Mouse (Mus musculus): ENCODE data around the gene Cenpa.
"Not testable (repeated sequence)": the region's sequence is repeated elsewhere in the genome, so short reads cannot be mapped to it uniquely, and the experiment has no call there.

Cenpa gene

DNA sequence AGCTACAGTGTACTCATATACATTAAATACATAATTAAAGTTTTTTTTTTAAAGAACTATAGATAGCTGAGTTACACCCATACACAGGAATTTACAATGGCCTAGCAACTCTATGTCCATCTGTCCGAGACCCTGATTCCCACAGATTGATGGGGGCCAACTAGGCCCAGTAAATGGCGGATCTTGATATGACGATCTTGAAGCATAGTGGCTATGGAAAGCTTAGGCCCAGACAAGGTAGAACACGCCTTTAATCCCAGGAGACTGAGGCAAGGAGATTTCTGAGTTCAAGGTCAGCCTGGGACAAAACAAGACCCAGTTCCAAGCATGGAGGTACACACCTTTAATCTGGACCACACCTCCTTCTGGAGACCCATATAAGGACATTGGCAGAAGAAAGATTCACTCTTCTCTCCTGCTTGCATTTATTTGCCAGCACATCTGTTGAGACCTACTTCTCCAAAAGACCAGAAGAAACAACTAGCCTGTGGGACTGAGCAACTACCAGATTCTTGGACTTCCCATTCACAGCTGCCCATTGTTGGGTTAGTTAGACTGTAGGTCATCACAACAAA lies 12.2 kb downstream of the Cenpa start:
- no peak for DNase-seq (ENCODE audit: low read depth, low spot score)
- Histone ChIP-seq H3K36me3 (ENCODE audit: control insufficient read depth, insufficient read depth, low read length, poor library complexity, severe bottlenecking) (peaks cover 5% of the 10 kb centered on the region), H3K27me3 (ENCODE audit: control insufficient read depth, insufficient read depth, low read length, poor library complexity, severe bottlenecking) (no peaks in the 10 kb centered on the region)

DNA sequence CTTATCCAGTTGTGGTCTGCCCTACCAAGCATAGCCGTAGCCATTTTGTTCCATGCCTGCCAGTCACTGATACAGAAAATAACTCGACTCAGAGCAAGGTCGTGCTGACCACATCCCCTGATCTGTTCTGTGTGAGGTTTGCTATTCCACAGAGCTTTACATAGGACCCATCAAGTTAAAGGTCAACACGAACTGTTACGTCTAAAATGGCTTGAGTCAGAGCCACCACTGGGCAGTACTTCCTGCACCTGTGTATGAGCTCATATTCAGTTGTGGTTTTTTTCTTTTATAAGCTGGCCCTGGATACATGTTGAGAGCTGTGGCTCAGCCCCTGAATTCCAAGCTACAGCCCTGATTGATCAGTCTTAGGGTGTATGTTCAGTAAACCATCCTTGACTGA lies 13.0 kb downstream of the Cenpa start:
- DNase-seq (ENCODE audit: low read depth, low spot score), result no peak
- H3K27me3 ChIP-seq (ENCODE audit: control insufficient read depth, insufficient read depth, low read length, poor library complexity, severe bottlenecking), result no peaks in the 10 kb centered on the region

DNA sequence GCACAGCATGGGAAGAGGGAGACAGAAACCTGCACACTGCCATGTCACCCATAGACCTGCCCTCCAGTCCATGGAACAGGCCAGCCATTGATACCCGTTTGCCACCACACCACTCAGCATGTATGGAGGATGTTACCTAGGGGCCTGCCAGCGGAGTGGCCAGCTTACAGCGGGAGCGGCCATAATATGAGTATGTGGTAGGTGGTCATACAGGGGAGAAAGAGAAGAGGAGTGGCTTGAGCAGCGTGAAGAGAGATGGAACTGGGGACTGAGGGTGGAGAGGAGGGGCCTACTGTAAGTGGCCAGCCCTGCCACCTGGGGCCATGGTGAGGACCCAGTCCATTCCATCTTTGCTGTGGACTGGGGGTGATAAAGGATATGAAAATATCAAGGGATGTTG lies 15.4 kb downstream of the Cenpa start:
- DNase-seq (ENCODE audit: low read depth, low spot score), result no peak
- no peaks in the 10 kb centered on the region for H3K36me3 ChIP-seq (ENCODE audit: control insufficient read depth, insufficient read depth, low read length, poor library complexity, severe bottlenecking)
- no peaks in the 10 kb centered on the region for H3K27me3 ChIP-seq (ENCODE audit: control insufficient read depth, insufficient read depth, low read length, poor library complexity, severe bottlenecking)

More for the DNA sequence above, 13.0 kb downstream of the Cenpa start:
- H3K36me3 ChIP-seq (ENCODE audit: control insufficient read depth, insufficient read depth, low read length, poor library complexity, severe bottlenecking), result no peaks in the 10 kb centered on the region; the same call in 1 of the 2 replicates

DNA sequence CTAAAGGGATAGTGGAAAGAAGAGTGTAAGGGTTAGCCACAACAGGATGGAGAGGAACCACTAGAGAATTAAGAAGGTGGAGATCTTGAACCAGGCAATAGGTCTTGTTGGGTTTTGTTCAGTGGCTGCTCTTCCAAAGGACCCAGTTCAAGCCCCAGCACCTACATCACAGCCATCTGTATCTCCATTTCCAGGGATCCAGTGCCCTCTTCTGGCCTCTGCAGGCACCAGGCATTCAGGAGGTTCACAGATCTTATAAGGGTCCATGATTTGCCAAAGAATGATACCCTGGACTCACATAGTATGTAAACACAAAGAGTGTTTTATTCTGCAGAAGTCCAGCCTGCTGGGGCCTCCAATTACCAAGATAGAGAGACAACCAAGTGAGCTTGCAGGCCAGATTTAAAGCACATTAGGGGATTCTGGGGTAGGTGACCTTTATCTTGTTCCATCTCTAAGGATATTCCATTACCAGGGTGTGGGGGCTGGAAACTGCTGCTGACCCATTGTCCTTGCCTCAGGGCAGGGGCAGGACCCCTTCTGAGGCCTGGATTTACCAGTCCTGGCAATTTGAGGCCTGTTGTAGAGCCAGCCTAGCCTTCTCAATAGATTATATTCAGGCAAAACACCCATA lies 16.5 kb downstream of the Cenpa start:
- Histone ChIP-seq H3K36me3 (ENCODE audit: control insufficient read depth, insufficient read depth, low read length, poor library complexity, severe bottlenecking) (no peaks in the 10 kb centered on the region), H3K27me3 (ENCODE audit: control insufficient read depth, insufficient read depth, low read length, poor library complexity, severe bottlenecking) (no peaks in the 10 kb centered on the region)
- DNase-seq (ENCODE audit: low read depth, low spot score), result peak; percentile 49

DNA sequence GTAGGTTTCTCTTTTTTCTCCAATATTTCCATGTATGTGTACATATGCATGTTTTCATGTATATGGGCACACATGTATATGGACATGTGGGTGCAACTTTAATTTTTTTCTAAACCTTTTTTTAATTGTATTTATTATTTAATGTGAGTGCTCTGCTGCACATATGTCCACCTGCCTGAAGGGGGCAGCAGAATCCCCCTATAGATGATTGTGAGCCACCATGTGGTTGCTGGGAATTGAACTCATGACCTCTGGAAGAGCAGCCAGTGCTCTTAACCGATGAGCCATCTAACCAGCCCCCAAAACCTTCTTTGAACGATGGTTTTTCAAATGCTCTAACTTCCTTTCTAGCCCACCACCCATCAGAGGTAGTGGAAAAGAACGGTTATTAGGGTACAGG lies 17.4 kb downstream of the Cenpa start:
- peak; percentile 33 for DNase-seq (ENCODE audit: low read depth, low spot score)
- Histone ChIP-seq H3K36me3 (ENCODE audit: control insufficient read depth, insufficient read depth, low read length, poor library complexity, severe bottlenecking) (no peaks in the 10 kb centered on the region), H3K27me3 (ENCODE audit: control insufficient read depth, insufficient read depth, low read length, poor library complexity, severe bottlenecking) (no peaks in the 10 kb centered on the region)

DNA sequence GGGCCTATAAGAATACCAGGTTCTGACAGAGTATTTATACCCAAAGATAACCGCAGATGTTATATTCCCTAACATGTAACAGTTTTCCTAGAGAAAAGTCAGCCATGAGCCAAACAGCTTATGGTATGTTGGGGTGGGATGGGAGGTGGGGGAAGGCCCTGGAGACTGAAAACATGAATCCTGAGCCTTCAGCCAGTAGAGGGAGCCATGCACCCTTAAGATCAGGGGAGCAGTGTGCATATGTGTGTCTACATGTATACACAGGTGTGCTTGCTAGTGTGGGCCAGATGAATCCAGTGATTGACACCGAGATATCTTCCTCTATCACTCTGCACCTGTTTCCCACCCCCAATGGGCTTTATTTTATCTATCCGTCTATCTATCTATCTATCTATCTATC lies 20.2 kb downstream of the Cenpa start:
- no peaks in the 10 kb centered on the region for H3K27me3 ChIP-seq (ENCODE audit: control insufficient read depth, insufficient read depth, low read length, poor library complexity, severe bottlenecking)
- DNase-seq (ENCODE audit: low read depth, low spot score), result peak; percentile 54
- no peaks in the 10 kb centered on the region for H3K36me3 ChIP-seq (ENCODE audit: control insufficient read depth, insufficient read depth, low read length, poor library complexity, severe bottlenecking)

DNA sequence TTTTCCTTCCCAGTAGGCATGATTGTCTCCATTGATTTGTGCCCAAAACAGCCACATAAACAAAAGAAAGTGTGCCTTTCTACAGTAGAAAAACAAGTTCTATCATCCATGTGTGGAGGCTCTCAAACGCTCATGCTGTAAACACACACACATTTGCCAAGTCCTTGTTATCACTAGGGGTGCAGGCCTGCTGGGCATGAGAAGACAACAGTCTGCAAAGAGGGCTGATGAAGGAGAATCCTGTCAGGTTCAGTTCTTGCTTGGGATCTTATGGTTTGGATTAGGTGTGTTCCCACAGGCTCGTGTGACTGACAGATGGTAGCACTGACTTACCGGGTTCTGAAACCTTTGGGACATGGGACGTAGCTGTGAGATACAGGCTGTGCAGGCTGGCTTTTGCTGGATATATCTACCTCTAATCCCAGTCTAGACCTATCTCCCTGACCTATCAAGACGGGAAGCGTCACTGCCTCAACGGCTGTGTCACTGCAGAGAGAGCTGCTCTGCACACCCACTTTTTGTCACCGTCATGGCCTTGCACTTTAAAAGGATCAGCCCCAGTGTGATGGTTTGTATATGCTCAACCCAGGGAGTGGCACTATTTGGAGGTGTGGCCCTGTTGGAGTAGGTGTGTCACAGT lies 33.9 kb downstream of the Cenpa start:
- DNase-seq (ENCODE audit: low read depth, low spot score), result no peak
- Histone ChIP-seq H3K27me3 (ENCODE audit: control insufficient read depth, insufficient read depth, low read length, poor library complexity, severe bottlenecking) (no peaks in the 10 kb centered on the region), H3K36me3 (ENCODE audit: control insufficient read depth, insufficient read depth, low read length, poor library complexity, severe bottlenecking) (no peaks in the 10 kb centered on the region)

DNA sequence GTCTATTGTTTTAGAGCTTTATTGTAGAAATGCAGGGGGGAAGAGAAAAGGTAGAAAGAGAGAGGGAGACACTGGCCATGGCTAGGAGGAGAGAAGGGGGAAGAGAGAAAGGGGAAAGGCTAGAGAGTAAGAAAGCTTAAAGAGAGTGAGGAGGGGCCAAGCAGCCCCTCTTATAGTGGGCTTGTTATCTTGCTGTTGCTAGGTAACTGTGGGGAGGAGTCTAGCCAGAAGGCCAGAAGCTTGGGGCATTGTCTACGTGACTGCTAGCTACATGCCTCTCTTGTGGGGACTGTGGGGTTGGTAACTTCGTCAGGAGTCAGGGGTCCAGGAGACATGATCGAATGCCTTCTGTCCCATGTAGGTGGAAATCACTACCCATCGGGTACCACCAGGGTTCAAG lies 34.8 kb downstream of the Cenpa start:
- H3K27me3 ChIP-seq (ENCODE audit: control insufficient read depth, insufficient read depth, low read length, poor library complexity, severe bottlenecking); DNase-seq (ENCODE audit: low read depth, low spot score); H3K36me3 ChIP-seq (ENCODE audit: control insufficient read depth, insufficient read depth, low read length, poor library complexity, severe bottlenecking): not testable (repeated sequence)

DNA sequence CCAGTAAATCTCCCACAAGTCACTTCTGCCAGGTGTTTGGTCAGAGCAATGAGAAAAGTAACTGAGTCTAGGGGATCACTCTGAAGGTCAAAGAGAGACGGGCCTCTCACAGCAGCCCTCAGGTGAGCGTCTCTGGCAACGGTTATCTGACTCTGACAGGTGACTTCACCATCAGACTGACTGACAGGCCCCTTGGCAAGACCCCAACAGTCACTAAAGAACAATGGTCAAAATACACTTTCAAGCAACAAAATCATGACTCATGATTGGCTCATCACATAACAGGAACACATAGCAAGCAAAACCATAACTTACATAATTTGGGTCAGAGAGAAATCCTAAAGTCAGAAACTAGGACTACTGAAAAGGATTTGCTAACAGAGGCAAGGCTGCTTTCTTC lies 35.3 kb downstream of the Cenpa start:
- Histone ChIP-seq H3K36me3 (ENCODE audit: control insufficient read depth, insufficient read depth, low read length, poor library complexity, severe bottlenecking) (no peaks in the 10 kb centered on the region), H3K27me3 (ENCODE audit: control insufficient read depth, insufficient read depth, low read length, poor library complexity, severe bottlenecking) (no peaks in the 10 kb centered on the region)
- DNase-seq (ENCODE audit: low read depth, low spot score), result no peak

DNA sequence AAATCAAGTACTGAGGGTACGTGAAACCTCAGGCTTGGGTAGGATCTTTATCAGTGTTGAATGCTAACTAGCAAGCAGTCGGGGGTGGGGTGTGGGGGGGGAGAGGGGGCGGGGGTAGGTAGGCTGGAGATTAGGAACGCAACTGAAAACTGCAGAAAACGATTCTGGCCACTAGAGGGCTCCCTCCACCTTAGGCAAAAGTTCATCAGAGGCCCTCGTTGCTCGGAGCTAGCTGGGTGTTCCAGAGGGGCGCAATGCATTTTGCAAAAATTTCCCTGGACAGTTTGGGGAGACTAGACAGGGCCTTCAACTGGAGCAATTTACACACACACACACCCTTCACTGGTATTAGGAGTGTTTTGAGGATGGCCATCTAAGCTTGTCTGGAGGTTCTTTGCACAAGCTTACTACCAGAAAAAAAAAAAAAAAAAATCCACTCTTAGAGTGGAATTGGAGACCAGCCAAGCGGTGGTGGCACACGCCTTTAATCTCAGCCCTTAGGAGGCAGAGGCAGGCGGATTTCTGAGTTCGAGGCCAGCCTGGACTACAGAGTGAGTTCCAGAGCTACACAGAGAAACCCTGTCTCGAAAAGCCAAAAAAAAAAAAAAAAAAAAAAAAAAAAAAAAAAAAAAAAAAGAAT lies 43.3 kb downstream of the Cenpa start:
- Histone ChIP-seq H3K27me3 (ENCODE audit: control insufficient read depth, insufficient read depth, low read length, poor library complexity, severe bottlenecking) (no peaks in the 10 kb centered on the region), H3K36me3 (ENCODE audit: control insufficient read depth, insufficient read depth, low read length, poor library complexity, severe bottlenecking) (no peaks in the 10 kb centered on the region)
- peak; percentile 89 for DNase-seq (ENCODE audit: low read depth, low spot score)

DNA sequence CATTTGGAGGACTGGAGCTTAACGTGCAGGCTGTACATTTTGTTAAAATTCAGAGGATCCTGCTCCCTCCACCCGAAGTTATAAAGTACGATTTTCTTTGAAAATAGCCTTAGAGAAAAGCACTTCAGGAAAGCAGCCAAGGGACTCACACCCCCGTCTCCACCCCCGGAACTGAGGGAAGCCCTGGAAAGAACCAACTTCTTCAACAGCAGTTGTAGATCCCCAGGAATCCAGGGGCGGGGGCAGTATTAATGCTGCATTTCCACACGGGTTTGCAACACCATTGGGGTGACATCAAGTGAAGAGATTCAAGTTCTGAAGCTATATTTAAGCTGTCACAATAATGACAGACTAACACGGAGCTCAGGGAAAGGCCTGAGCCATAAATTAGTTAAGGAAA lies 43.9 kb downstream of the Cenpa start:
- Histone ChIP-seq H3K27me3 (ENCODE audit: control insufficient read depth, insufficient read depth, low read length, poor library complexity, severe bottlenecking) (no peaks in the 10 kb centered on the region), H3K36me3 (ENCODE audit: control insufficient read depth, insufficient read depth, low read length, poor library complexity, severe bottlenecking) (no peaks in the 10 kb centered on the region)
- DNase-seq (ENCODE audit: low read depth, low spot score), result no peak

DNA sequence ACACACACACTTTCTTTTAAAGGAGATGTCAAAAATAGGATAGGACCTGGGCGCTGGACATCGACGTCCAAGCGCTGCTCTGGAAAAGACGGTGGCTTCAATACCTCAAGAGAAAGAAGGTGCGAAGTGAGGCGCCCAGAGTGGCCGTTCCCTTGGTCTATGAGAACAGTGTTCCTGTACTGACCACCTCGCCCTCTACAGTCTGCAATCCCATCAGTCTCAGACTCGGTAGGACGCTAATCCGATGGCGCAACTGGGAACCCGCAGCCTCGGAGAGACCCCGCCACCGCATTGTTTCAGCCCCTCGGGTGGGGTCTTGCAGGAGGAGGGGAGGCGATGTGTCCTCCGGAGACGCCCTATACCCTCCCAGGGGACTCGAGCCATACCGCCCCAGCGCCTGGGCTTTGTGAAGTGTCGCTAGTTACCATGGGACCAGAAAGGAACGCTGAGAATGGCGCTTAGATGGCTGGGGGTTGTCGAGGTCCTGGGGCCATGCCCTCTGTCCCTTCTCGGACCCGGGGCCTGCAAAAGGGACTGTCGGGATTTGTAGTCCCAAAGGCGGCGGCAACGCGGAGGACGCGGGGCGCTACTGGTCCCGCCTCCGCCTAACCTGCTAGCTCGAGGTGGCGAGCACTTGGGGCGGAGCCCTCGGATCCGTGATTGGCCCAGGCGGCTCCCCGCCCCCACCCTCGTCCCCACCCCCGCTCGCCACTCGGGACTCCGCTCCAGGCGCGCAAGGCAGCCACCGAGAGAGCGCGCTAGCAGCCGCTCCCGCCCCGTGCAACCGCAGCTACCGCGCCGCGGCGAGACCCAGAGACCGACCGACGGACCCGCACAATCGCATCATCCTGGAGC lies 44.8 kb downstream of the Cenpa start, which contains the start of gene Dpysl5:
TSS of gene Dpysl5 (plus strand) at position 418 of the 855 bp plus-strand sequence.
- H3K36me3 ChIP-seq (ENCODE audit: control insufficient read depth, insufficient read depth, low read length, poor library complexity, severe bottlenecking), result no peaks in the 10 kb centered on the region
- DNase-seq (ENCODE audit: low read depth, low spot score), result peak; percentile 66
- no peaks in the 10 kb centered on the region for H3K27me3 ChIP-seq (ENCODE audit: control insufficient read depth, insufficient read depth, low read length, poor library complexity, severe bottlenecking)

DNA sequence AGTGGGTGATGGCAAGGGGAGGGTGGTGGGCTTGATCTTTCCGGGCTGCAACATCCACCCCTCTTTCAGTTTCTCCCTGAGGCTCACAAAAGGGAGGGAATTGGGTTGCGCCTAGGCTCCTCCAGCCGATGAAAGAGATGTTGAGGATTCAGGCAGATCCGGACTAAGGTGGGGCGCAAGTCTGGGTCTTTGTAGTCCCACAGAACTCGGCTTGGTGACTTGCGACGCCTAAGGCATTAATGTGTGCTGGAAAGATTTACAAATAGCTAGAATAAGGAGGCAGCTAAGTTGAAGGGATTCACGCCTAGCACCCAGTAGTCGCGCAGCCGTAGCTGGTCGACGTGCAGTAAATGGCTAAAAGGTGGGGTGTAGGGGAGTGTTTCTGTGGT lies 45.4 kb downstream of the Cenpa start:
- Histone ChIP-seq H3K27me3 (ENCODE audit: control insufficient read depth, insufficient read depth, low read length, poor library complexity, severe bottlenecking) (no peaks in the 10 kb centered on the region), H3K36me3 (ENCODE audit: control insufficient read depth, insufficient read depth, low read length, poor library complexity, severe bottlenecking) (no peaks in the 10 kb centered on the region)
- no peak for DNase-seq (ENCODE audit: low read depth, low spot score)

DNA sequence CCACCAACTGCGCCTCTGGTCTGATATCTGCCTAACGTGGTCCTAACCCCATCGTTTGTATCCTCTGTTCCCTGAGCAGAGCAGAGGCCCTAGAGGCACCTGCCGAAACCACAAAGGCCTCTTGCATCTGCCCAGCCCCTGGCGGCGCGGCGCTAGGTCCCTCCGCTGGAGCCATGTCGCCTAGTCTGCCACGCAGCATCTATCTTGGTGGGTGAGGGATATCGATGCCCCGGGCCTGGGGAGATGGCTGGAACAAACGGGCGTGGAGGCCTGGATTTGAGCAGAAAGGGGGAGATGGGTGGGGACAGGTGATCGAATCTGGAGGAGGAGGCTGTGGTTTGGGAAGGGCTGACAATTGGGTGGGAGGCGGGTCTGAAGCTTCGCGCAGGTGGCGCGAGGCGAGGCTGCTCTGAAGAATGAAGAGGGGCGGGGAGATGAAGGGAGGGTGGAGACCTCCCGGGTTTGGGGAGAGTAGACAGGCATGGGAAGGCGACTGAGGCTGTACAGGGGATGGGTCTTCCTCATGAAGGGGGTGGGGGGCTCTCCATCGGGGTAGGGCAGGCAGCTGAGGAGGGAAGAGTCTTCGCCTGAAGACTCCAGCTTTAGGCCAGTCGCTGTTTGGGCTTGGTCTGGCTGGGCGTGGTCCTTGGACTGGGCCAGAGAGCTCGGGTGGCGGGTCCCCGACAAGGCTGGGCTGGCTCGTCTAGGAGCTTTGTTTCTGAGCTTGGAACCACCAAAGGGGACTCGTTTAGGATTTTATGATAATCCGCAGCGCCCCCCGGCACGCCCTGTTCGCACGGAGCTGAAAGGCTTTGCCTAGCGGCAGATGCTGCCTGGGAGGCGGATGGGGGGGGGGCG lies 46.1 kb downstream of the Cenpa start:
- peak; percentile 31 for DNase-seq (ENCODE audit: low read depth, low spot score)
- Histone ChIP-seq H3K36me3 (ENCODE audit: control insufficient read depth, insufficient read depth, low read length, poor library complexity, severe bottlenecking) (no peaks in the 10 kb centered on the region), H3K27me3 (ENCODE audit: control insufficient read depth, insufficient read depth, low read length, poor library complexity, severe bottlenecking) (no peaks in the 10 kb centered on the region)

Data from splenic B cell, adult 2 months (primary cell).